Mouse (Mus musculus) 3134 (cell line): ENCODE measurements around the gene Dcaf12.

ENCODE experiments used
- DNase-seq: peaks from one replicate; pipeline ENCODE4 v3.0.0-alpha.2; 2011; ENCODE audit warnings: low spot score; ENCODE audit not compliant: insufficient read length; ENCODE audit errors: extremely low read depth

The Dcaf12 gene

DNA sequence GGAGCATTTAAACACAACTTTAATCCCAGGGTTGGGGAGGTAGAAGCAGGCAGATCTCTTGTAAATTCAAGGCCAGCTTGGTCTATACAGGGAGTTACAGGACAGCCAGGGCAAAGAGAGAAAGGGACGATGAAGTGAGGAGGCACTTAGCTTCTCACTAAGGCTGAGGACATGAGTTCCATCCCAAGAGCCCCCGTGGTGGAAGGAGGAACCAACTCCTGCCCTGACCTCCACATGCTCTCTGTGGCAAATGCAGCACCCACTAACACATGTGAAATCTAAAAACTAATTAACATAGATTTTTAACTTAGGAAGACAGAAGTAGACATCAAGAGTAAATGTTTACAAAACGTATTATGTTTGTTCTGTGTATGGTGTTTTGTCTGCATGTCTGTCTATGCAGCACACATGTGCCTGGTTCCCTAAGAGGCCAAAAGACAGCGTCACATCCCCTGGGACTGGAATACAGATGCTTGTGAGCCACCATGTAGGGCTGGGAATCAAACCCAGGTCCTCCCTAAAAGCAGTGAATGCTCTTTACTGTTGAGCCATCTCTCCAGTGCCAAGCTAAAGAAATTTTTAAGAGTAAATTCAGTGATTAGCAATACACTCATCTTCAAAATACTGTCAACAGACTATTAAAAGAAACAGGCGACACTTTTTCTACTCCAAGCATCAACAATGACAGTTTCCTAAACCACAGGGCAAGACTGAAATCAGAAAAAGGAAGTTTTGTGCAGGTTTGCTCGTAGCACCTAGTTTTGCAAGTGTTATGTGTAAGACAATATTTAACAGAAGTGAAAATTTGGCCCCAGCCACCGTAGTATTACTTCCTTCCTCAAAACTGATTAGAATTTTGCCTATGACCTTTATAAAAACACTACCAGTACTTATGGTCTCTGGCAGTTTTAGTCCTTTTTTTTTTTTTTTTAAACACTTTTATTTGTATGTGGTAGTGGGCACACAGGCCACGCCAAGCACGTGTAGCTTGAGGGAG is 3.8 kb downstream of the Dcaf12 start:
- no peak for DNase-seq

DNA sequence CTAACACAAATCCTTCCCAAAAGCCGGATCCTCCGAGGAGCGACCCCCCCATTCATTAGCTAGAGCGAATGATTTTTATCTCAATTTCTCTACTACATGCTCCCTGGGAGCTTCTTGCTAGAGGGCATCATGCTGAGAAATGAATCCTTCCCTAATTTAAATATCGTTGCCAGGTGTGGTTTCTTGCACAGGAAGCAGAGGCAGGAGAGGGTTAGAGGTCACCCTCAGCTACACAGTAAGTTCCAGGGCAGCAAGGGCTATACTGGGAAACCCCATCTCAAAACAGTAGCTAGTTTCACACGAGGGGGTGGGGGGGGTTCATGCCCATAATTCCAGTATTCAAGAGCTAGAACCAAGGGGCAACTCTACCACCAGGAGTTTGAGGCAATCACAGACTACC is 7.3 kb downstream of the Dcaf12 start:
- no peak for DNase-seq

DNA sequence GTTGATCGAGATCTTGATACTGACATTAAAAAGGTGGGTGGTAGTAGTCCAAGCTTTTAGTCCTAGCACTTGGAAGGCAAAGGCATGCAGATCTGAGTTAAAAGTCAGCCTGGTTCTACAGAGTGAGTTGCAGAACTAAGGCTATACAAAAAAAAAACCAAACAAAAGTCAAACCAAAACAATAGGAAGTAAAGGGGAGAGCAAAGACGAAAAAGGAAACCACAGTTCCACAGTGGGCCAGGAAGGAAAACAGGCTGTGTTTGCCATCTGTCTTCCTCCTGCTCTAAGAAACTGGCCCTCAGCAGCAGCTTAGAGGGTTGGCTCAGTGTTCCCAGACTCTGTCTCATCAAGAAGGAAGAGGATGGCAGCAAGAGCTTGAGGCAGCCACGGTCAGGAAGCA is 10.4 kb downstream of the Dcaf12 start:
- no peak for DNase-seq

- no peak for DNase-seq
Observed at GRCm38 (mm10) chr4:41303671-41304070, 11.0 kb downstream of the Dcaf12 start.

DNA sequence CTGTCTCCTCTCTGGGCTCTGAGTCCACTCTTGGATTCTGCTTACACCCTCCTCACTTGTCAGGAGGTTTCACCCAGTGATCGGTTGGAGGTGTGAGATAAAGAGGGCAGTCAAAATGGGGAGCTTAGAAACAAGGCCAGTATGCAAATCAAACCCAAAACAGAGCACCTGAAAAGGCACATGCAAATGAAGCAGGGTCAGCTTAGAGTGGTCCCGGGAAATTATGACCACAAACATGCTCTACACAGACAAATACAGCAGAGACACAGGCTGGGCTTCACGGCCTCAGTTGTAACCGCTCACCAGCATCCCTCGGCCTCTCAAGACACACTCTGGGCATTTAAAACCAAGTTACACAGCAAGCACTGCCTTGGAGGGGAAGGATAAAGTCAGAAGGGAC is 15.7 kb downstream of the Dcaf12 start:
- no peak for DNase-seq

DNA sequence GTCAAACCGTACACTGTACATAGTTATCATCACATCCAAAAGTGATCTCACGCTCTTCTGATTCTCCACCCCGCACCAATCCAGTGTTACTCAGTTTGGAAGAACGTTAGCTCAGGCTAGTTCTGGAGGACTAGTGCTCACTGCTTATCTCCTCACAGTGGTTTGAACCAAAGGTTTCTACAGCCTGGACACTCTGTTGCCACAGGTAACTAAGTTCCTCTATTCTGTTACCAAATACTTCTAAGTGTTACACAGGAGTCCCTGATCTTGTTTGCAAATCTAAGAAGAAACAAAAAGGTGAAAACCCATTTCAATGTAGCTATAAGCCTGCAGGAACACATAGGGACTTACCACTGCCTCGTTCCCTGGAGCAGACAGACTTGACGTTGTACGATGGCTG is 18.7 kb downstream of the Dcaf12 start:
- no peak for DNase-seq

- peak; percentile 35 for DNase-seq
Observed at GRCm38 (mm10) chr4:41295507-41295906, 19.2 kb downstream of the Dcaf12 start.

- no peak for DNase-seq
Observed at GRCm38 (mm10) chr4:41293907-41294306, 20.8 kb downstream of the Dcaf12 start.

GRCm38 (mm10) chr4:41289802-41290201 is 24.9 kb downstream of the Dcaf12 start:
- DNase-seq = no peak

DNA sequence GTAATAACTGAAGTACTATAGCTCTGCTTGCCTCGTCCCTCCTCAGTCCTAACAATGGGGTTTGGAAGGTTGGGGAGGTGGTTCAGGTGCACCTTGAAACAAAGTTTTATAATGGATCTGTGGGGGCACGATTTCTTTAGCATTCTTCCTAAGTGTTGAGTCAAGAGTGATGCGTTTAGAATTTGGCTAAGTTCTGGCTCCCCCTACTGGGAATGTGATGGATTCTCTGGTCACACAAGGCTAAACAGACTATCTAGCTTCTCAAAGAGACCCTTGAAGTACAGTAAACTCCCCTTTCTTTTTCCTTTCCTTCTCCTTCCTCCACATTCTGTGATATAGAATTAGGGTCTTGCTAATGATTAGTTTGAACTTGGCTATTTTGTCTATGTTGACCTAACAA is 28.3 kb downstream of the Dcaf12 start:
- no peak for DNase-seq

DNA sequence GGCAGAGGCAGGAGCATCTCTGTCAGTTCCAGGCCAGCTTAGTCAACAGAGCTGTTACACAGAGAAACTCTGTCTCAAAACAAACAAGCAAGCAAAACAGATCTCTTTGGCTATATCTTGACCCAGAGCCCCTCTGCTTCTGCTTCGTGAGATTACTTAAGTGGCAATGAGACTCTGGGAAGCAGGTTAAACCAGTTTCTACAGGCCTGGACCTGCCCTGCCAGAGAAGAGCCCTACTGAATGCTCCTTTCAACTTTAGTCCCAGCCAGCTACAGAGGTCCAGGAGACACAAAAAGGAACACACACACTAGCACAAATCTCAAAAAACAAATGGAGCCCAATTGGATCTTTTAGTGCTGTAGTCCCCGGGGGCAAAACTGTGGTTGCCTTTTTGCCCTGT is 30.6 kb downstream of the Dcaf12 start:
- DNase-seq = no peak

GRCm38 (mm10) chr4:41275927-41276326 is 38.8 kb downstream of the Dcaf12 start:
- no peak for DNase-seq

DNA sequence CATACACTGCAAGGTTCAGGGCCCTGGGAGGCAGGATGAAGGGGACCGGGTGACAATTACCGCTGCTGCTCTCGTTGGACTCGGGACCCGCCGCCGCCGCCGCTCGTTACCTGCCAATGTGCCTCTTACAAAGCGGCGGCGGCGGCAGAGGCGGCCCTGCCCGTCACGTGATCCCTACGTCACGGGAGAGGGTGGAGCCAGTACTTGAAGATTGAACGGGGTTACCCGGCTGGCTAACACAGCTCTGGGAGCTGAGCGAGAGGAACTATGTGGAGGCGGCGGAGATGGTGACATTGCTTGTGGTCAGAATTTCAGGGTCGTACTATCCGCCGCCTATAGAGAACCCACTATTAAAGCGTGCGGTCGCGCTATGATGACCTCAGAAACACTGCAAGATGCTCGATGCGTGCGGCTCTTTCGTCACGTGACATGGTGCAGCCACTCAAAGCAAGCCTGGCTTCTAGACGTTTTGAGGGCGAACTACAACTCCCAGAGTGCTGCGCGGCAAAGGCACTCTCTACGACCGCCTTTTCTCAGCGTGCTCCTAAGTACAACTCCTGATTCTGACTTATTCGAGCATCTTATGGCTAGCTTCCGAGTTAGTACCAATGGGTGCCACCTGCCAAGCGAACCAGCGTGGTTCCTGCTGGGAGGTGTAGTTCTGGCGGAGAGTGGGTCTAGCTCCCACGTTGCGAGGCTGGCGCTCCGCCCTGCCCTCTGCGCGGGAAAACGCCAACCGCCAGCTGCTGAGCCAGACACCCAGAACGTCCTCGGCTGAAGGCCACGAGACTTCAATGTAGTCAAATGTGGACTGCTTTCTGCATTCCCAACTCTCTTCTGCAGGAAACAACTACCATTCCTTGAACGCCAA is 39.5 kb downstream of the Dcaf12 start, which contains the start of gene Ubap2:
TSS of gene Ubap2 (minus strand) at position 165 of the 871 bp plus-strand sequence.
- peak; percentile 96 for DNase-seq

GRCm38 (mm10) chr4:41274377-41274979 is 40.2 kb downstream of the Dcaf12 start:
- DNase-seq = no peak

- no peak for DNase-seq
Observed at GRCm38 (mm10) chr4:41268133-41268532, 46.6 kb downstream of the Dcaf12 start.

GRCm38 (mm10) chr4:41266350-41266749 is 48.3 kb downstream of the Dcaf12 start:
- no peak for DNase-seq

- peak; percentile 18 for DNase-seq
Observed at GRCm38 (mm10) chr4:41260691-41261090, 54.0 kb downstream of the Dcaf12 start.

- DNase-seq = no peak
Observed at GRCm38 (mm10) chr4:41259019-41259418, 55.7 kb downstream of the Dcaf12 start.

DNA sequence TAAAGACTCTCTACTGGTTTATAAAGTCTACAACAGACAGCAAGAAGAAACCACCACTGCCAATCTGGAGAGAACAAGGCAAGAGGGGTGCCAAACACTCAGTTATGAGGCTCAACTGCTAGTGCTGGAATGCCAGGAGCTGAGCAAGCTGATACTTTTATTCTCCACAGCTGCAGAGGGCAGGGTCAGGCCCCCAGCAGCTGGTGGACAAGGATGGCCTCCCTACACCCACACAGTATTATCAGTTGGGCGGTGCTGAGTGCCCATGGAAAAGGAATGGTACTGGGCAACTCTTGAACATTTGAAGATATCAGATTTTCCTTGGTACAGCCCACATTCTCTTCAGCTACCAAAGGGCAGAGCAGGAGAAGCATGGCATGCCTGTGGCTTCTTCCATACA is 56.9 kb downstream of the Dcaf12 start:
- DNase-seq = no peak

- DNase-seq = no peak
Observed at GRCm38 (mm10) chr4:41255564-41256210, 59.0 kb downstream of the Dcaf12 start.
